Mouse (Mus musculus): ENCODE results near the gene Krt25.

The Krt25 gene

GRCm38 (mm10) chr11:99284833-99285312 lies 37.9 kb downstream of the Krt25 start, which contains the start of gene Krt24:
Krt24 (minus strand) TSS chr11:99285262.
- CTCF ChIA-PET: interaction anchor here in 3 of 4 experiments (0.6 to 1.0 kb wide), 3 partner anchors 26 to 318 kb away, joined by 3 to 9 read pairs (median 4); no protein-coding TSS in a partner anchor
- POLR2A ChIA-PET: interaction anchor here in 1 of 4 experiments (0.5 kb wide), 1 partner anchor 31 kb away, joined by 4 read pairs; no protein-coding TSS in a partner anchor

DNA sequence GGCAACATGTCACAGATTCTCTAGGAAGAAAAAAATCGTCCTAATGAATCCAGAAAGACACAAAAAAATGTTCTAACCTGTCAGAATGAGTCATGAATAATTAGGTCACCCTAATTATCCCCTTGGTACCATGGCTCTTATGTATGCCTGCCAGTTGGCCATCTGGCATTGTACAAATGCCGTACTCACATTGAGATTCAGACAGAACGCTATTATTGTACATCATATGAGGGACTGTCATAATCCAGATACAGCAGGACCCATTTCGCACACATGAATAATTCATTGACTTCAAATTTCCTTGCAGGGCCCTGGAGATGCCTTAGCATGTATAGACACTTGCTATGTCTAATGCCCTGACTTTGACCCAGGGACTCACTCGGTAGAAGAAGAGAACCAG lies 38.7 kb downstream of the Krt25 start:
- POLR2A ChIA-PET: no interaction called here
- CTCF ChIA-PET: interaction anchor here in 1 of 4 experiments (0.6 kb wide), 1 partner anchor 62 kb away, joined by 3 read pairs; no protein-coding TSS in a partner anchor

GRCm38 (mm10) chr11:99283334-99283733 lies 39.4 kb downstream of the Krt25 start:
- ChIA-PET CTCF (no interaction called here), POLR2A (interaction anchor here in 2 of 4 experiments (0.6 to 2.0 kb wide), 2 partner anchors 10 to 1336 kb away, joined by 3 to 5 read pairs; partner anchors contain the start of gene Nkiras2 (in 1 of the 2))

GRCm38 (mm10) chr11:99281116-99281515 lies 41.6 kb downstream of the Krt25 start:
- ChIA-PET CTCF (interaction anchor here in 1 of 4 experiments (0.5 kb wide), 1 partner anchor 12 kb away, joined by 4 read pairs; no protein-coding TSS in a partner anchor), POLR2A (no interaction called here)

DNA sequence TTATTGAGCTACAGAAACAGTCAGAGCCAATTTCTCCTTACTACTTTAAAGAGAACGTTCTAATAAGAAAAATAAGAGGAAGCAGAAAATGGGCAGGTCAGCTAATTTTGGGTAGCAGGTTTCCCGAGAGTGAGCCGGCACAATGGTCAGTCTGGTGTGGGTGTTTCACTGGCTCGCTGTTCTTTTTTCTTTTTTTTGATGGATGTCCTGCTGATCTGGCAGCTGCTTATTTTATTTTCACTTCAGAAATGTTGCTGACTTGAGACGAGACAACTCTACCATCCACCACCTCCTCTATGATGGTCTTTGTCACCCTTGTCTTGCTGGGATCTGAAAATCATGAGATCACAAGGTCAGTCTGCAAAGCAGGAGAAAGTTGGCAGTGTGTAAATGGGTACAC lies 42.8 kb downstream of the Krt25 start:
- POLR2A ChIA-PET: interaction anchor here in 1 of 4 experiments (1.1 to 1.5 kb wide), 2 partner anchors 10 to 76 kb away, joined by 5 to 8 read pairs; no protein-coding TSS in a partner anchor

GRCm38 (mm10) chr11:99276786-99277185 lies 46.0 kb downstream of the Krt25 start:
- POLR2A ChIA-PET: interaction anchor here in 2 of 4 experiments (0.7 kb wide), 2 partner anchors 11 to 34 kb away, joined by 3 read pairs; no protein-coding TSS in a partner anchor
- CTCF ChIA-PET: interaction anchor here in 2 of 4 experiments (0.6 kb wide), 2 partner anchors 87 to 396 kb away, joined by 3 to 13 read pairs; no protein-coding TSS in a partner anchor

More for the DNA sequence above, 42.8 kb downstream of the Krt25 start:
- CTCF ChIA-PET: interaction anchor here in 1 of 4 experiments (0.7 kb wide), 1 partner anchor 13 kb away, joined by 4 read pairs; no protein-coding TSS in a partner anchor

DNA sequence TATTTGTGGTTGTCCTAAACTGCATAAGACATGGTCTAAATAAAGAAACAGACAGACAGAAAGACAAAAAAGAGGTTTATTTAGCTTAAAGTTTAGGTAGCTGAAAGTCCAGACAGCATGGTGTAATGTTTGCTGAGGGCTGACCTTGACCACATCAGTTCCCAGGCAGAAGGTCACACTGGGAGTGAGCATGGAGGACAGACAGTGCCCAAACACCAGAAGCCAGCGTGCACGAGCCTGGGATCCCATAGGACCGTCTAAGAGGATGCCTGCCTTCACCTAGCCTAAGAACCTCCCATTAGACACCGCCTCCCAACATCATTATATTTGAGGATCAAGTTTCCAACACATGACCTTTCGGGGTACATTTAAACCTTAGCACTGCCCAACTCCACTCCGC lies 47.1 kb downstream of the Krt25 start:
- CTCF ChIA-PET: no interaction called here
- POLR2A ChIA-PET: no interaction called here

DNA sequence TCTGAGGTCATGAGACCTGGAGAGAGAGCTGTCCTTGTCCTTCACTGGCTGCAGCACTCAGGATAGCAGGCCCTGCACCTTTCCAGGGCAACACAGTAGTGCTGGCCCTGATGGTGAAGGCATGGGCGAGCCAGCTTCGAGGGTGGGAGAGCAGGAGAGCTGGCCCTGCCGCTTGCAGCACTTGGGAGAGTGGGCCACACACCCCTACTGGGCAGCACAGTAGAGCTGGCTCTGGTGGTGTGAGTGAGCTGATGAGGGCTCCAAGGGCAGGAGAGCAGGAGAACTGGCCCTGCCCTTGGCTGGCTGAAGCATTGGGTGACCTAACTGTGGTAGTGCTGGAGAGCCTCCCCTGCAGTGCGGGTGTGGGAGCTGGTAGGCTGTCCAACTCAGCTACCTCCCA lies 50.0 kb downstream of the Krt25 start:
- CTCF ChIA-PET: interaction anchor here in 1 of 4 experiments (0.5 kb wide), 1 partner anchor 138 kb away, joined by 4 read pairs; no protein-coding TSS in a partner anchor

DNA sequence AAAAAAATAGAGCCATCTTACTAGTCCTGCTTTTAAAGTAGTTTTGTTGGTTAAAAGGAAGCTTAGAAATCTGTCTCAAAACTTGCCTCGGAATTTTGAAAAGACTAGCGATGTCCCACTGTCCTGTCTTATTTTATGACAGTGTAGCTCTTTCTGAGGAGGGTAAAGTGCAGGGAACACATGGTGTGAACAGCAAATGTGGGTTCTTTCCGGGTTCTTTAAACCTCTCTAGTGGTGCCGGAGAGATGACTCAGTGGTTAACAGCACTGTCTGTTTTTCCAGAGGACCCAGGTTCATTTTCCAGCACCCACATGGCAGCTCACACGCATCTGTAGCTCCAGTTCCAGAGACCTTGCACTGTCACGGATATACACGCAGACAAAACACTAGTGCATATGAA lies 53.6 kb downstream of the Krt25 start:
- POLR2A ChIA-PET: interaction anchor here in 1 of 4 experiments (0.5 kb wide), 1 partner anchor 119 kb away, joined by 3 read pairs; no protein-coding TSS in a partner anchor

More for the DNA sequence above, 50.0 kb downstream of the Krt25 start:
- POLR2A ChIA-PET: interaction anchor here in 1 of 4 experiments (1.8 kb wide), 1 partner anchor 10 kb away, joined by 5 read pairs; no protein-coding TSS in a partner anchor

DNA sequence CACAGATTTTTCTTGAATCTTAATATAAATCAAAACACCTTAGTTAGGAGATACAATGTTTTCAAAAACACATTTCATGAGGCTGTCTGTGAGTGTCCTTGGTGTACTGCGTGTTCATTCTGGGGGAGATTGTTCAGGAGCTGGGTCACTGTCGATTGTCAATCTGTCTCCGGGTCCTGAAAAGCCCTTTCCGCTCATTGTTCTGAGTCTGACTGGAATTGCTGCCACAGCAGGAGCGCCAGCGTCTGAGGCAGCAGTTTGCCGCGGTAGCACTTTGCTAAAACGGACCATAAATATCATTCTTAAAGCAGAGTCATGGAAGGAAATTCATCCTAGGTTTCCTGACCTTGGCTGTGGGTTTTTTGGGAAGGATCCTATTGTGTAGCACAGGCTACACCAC lies 57.0 kb downstream of the Krt25 start:
- ChIA-PET POLR2A (interaction anchor here in 2 of 4 experiments (0.6 to 1.1 kb wide), 2 partner anchors 84 to 169 kb away, joined by 3 read pairs; no protein-coding TSS in a partner anchor), CTCF (no interaction called here)

More for the DNA sequence above, 53.6 kb downstream of the Krt25 start:
- CTCF ChIA-PET: interaction anchor here in 1 of 4 experiments (1.1 kb wide), 1 partner anchor 203 kb away, joined by 3 read pairs; no protein-coding TSS in a partner anchor

Data from embryonic stem cell, embryonic (primary cell).